Mouse (Mus musculus) forebrain, embryonic 16.5 days (tissue): Measurements from ENCODE around the gene Vmn2r86. TPM values are rescaled to one million over a fixed set of nuclear protein-coding genes. Genes with fewer than 3 reads are reported as not detected.
A peak's percentile ranks its signal among the peaks of the same experiment; 100 is the strongest.
"Not testable (repeated sequence)": the region's sequence is repeated elsewhere in the genome, so short reads cannot be mapped to it uniquely, and the experiment has no call there.

Experiments used
- ATAC-seq: fragments of 200-750 bp; cut with Nextera tagmentation; 2 replicates; pipeline ENCODE4 v1.8.0; 2017; ENCODE audit warnings: mild to moderate bottlenecking, moderate library complexity
- H3K27ac ChIP-seq: fragments of 300-500 bp; sonication (generic); 2 replicates; pipeline ENCODE4 v1.5.1; 2014; ENCODE audit warnings: low read length, control low read depth
- H3K27me3 ChIP-seq: fragments of 300-500 bp; sonication (generic); replicated peaks from 2 replicates; pipeline ENCODE4 v1.6.1; 2014; ENCODE audit warnings: low read length; ENCODE audit not compliant: control insufficient read depth, insufficient read depth
- H3K36me3 ChIP-seq: fragments of 300-500 bp; sonication (generic); 2 replicates; pipeline ENCODE4 v1.6.1; 2014; ENCODE audit not compliant: control insufficient read depth, insufficient read depth
- H3K4me1 ChIP-seq: fragments of 300-500 bp; sonication (generic); replicated peaks from 2 replicates; pipeline ENCODE4 v1.6.1; 2014; ENCODE audit warnings: low read length; ENCODE audit not compliant: control insufficient read depth, insufficient read depth
- H3K4me2 ChIP-seq: fragments of 300-500 bp; sonication (generic); 2 replicates; pipeline ENCODE4 v1.6.1; 2014; ENCODE audit warnings: mild to moderate bottlenecking, low read length, control low read depth
- H3K4me3 ChIP-seq: fragments of 300-500 bp; sonication (generic); replicated peaks from 2 replicates; pipeline ENCODE4 v1.5.1; 2014; ENCODE audit warnings: mild to moderate bottlenecking, low read length, control low read depth
- H3K9ac ChIP-seq: fragments of 300-500 bp; sonication (generic); replicated peaks from 2 replicates; pipeline ENCODE4 v1.6.1; 2014; ENCODE audit warnings: low read depth, low read length, control low read depth
- H3K9me3 ChIP-seq: fragments of 300-500 bp; sonication (generic); 2 replicates; pipeline ENCODE4 v1.6.1; 2016; ENCODE audit warnings: low read length; ENCODE audit not compliant: control insufficient read depth
- WGBS: fragments of 180-500 bp; shearing (Covaris S2); extraction: QIAGEN DNeasy Blood & Tissue Kit; methylation state at CpG from one replicate; pipeline ENCODE4 v1.1.7; 2014; 5-methylcytosine and 5-hydroxymethylcytosine counted together
- polyA plus RNA-seq: library from polyadenylated mRNA; unstranded; fragments of >200 nt; fragmentation: Nextera tagmentation; extraction: Ambion mirVana; gene quantifications from 2 replicates; pipeline ENCODE4 v1.2.1, GENCODE M21; 2015

Vmn2r86 gene
- 0.04 and 0.09 TPM in 2 replicates for polyA plus RNA-seq

DNA sequence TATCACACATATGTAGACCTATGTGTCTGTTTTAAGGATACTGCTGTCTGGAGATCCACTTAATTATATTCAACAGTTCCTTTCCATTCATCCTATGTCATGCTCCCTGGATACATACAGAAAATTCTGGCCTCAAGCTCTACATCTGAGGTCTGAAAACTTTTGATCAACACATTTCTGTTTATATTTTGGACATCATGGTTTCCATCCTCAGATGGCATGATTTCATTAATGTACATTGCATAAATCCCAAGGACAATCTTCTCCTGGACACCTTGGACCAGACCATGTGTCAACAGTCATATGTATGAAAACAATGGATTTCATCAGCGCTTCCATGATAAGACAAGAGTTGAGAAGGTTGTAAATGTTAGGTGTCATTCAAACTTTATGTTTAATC is at the start of gene Vmn2r86:
Gene Vmn2r86 (minus strand): TSS at position 101 of the 400 bp plus-strand sequence.
- H3K4me2 ChIP-seq, H3K4me3 ChIP-seq, ATAC-seq, H3K9ac ChIP-seq, H3K9me3 ChIP-seq, H3K36me3 ChIP-seq, H3K27me3 ChIP-seq, H3K4me1 ChIP-seq, H3K27ac ChIP-seq: not testable (repeated sequence)
- 94% methylated on average over 1 of the region's 1 CpGs for WGBS

DNA sequence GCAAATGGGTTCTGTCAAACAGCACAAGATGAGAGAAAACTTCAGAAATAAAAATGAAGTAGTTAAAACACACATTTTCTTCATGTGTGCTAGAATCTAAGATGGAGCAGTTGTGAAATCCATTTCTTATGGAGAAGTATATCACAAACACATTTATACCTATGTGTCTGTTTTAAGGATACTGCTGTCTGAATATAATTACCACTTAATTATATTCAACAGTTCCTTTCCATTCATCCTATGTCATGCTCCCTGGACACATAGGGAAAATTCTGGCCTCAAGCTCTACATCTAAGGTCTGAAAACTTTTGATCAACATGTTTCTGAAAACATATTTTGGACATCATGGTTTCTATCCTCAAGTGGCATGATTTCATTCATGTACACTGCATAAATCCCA is 41.4 kb upstream of the Vmn2r86 start, which contains the start of gene Vmn2r87:
Gene Vmn2r87 (minus strand): TSS at position 101 of the 400 bp plus-strand sequence.
- no peak for ATAC-seq

DNA sequence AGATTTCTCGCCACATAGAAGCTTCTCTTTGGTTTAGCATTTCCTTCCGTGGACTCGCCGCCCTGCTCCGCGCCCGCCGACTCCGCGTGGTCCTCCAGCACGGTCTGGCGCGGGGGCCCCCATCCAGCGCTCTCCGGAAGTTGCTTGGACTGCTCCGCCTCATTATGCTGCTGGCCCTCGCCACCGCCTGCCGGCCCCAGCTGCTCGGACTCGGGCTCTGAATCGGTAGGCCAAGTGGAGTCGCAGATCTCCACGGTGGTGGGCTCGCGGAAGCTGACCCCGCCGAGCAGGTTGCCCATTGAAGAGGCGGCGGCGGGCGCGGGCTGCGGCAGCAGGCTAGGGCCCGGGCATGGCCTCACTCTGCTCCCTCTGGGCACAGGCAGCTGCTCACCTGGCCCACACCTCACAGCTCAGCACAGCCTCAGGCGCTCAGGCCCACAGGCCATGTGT is 14.5 kb upstream of the Vmn2r86 start:
- H3K4me2 ChIP-seq: peak overlapping the region; percentile 86
- peak overlapping the region; percentile 73 for H3K9ac ChIP-seq
- H3K9me3 ChIP-seq: no peaks in the 10 kb centered on the region
- no peak overlapping the region for H3K27ac ChIP-seq
- no peaks in the 10 kb centered on the region for H3K4me1 ChIP-seq
- H3K4me3 ChIP-seq: peak overlapping the region; percentile 57
- no peaks in the 10 kb centered on the region for H3K36me3 ChIP-seq
- H3K27me3 ChIP-seq: no peaks in the 10 kb centered on the region
- ATAC-seq: peak; percentile 98
- 4% methylated on average over 36 of the region's 36 CpGs for WGBS

More for the DNA sequence above, 41.4 kb upstream of the Vmn2r86 start, which contains the start of gene Vmn2r87:
- Histone ChIP-seq H3K36me3 (no peaks in the 10 kb centered on the region), H3K4me1 (no peaks in the 10 kb centered on the region), H3K27ac (no peak within 1 kb of the TSS), H3K27me3 (no peaks in the 10 kb centered on the region), H3K9ac (no peak within 1 kb of the TSS), H3K9me3 (no peaks in the 10 kb centered on the region), H3K4me2 (no peak within 1 kb of the TSS), H3K4me3 (no peak within 1 kb of the TSS)

DNA sequence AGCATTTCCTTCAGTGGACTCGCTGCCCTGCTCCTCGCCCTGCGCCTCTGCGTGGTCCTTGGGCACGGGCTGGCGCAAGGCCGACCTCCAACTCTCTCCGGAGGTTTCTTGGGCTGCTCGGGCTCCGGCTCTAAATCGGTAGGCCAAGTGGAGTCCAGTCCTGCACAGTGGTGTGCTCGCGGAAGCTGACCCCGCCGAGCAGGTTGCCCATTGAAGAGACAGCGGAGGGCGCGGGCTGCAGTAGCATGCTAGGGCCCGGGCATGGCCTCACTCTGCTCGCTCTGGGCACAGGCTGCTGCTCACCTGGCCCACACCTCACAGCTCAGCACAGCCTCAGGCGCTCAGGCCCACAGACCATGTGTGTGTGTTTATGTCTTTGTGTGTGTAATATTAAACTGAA is 11.1 kb downstream of the Vmn2r86 start:
- H3K9me3 ChIP-seq: no peaks in the 10 kb centered on the region
- whole genome bisulfite sequencing: 95% methylated on average over 21 of the region's 21 CpGs
- no peak for ATAC-seq

DNA sequence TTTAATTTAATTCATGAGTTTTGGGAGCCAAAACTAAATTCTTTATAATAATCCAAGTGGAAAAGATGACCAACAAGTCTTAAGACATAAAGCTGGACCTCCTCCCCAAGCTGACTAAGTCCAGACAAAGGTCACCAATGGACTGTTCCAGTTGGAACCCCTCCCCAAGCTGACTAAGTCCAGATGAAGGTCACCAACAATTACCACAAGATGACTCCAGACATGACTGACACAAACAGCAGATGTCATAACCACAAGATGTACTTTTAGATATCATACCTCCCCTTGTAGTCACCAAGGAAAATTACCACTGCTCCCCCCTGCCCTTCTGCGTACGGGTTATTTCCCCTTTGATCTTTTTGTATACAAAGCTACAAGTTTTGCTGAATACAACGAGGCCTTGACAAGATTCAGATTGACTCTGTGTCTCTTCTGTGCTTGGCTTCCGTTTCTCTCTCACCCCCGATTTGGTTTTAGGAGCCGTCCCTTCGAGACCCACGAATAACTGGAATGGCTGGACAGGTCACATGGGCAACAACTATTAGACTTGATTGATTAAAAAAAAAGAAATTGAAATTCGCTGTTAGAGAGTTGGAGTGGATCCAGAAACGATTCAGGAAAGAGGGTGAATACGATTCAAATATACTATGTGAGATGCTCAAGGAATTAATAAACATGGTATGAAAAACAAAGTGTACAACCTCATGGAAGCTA is 21.5 kb downstream of the Vmn2r86 start:
- WGBS: 85% methylated on average over 11 of the region's 11 CpGs
- not testable (repeated sequence) for H3K27ac ChIP-seq, H3K36me3 ChIP-seq, H3K4me1 ChIP-seq, H3K4me2 ChIP-seq, ATAC-seq, H3K9me3 ChIP-seq, H3K27me3 ChIP-seq, H3K4me3 ChIP-seq, H3K9ac ChIP-seq

More for the DNA sequence above, 11.1 kb downstream of the Vmn2r86 start:
- Histone ChIP-seq H3K4me3 (no peak overlapping the region), H3K4me2 (no peak overlapping the region), H3K4me1 (no peaks in the 10 kb centered on the region), H3K27ac (no peak overlapping the region), H3K9ac (no peak overlapping the region), H3K36me3 (no peaks in the 10 kb centered on the region), H3K27me3 (no peaks in the 10 kb centered on the region)

DNA sequence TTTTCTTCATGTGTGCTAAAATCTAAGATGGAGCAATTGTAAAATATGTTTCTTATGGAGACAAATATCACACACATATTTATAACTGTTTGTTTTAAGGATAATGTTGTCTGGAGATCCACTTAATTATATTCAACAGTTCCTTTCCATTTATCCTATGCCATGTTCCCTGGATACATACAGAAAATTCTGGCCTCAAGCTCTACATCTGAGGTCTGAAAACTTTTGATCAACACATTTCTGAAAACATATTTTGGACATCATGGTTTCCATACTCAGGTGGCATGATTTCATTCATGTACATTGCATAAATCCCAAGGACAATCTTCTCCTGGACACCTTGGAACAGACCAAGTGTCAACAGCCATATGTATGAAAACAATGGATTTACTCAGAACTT is 26.2 kb downstream of the Vmn2r86 start, which contains the start of gene Vmn2r85:
Gene Vmn2r85 (minus strand): TSS at position 101 of the 400 bp plus-strand sequence.
- H3K36me3 ChIP-seq, H3K27me3 ChIP-seq, ATAC-seq, H3K4me2 ChIP-seq, H3K9ac ChIP-seq, H3K9me3 ChIP-seq, H3K4me1 ChIP-seq, H3K27ac ChIP-seq, H3K4me3 ChIP-seq: not testable (repeated sequence)

DNA sequence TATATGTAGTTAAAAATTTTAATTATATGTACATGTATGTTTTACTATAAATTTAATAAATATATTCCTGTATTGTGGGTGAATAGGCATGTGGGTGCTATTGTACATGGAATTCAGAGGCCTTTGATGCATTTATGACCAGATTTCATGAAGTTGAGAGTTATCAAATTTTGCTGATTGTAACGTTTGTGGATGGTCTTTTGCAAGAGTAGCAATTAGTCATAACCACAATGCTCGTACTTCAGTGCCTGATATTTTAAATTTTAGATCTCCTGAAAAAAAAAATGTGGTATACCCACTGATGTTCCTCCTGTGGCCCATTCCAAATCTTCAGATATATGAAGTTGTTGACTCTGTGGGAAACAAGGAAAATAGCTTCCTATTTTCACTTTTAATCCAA is 33.5 kb downstream of the Vmn2r86 start:
- H3K27me3 ChIP-seq, ATAC-seq: not testable (repeated sequence)
- 72% methylated on average over 2 of the region's 2 CpGs for WGBS

DNA sequence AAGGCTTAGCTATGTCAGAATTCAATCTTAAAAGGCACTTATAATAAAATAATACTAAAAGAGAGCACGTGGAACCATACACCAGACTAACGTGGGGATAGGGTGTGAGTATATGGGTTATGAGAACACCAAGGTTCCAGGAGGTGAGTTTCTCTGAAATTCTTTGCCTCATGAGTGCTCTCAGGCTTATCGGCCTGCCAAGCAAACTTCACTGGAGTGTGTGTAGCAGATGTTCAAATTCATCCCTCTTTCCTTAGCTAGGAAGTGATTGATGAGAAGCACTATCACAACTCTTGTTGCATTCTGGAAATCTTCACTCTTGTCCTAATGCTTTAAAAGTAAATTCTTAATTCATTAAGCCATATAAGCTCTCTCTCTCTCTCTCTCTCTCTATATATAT is 35.4 kb downstream of the Vmn2r86 start:
- 62% methylated on average over 3 of the region's 3 CpGs for WGBS
- no peaks in the 10 kb centered on the region for H3K36me3 ChIP-seq

More for the DNA sequence above, 33.5 kb downstream of the Vmn2r86 start:
- not testable (repeated sequence) for H3K4me1 ChIP-seq, H3K4me2 ChIP-seq, H3K9me3 ChIP-seq, H3K4me3 ChIP-seq, H3K27ac ChIP-seq, H3K36me3 ChIP-seq, H3K9ac ChIP-seq

DNA sequence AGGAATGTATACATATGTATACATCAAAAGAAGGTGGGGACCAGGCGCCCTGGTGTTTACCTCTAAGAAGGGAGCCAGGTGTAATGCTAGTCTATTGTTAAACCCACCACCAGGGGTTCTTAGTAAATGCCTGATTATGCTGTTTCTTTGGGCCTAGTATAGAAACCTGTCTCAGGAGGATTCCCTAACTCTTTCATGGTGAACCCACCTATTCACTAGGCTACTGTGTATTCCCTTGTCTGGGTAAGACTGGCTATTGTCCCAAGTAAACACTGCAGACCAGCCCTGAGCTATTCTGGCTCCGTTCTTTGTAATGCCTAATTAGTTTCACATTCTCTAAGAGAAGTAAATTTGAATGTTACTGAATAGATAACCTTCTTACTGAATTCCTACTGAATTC is 35.9 kb downstream of the Vmn2r86 start:
- H3K27me3 ChIP-seq, H3K9me3 ChIP-seq, H3K9ac ChIP-seq, H3K36me3 ChIP-seq, H3K4me2 ChIP-seq, H3K27ac ChIP-seq, H3K4me3 ChIP-seq, H3K4me1 ChIP-seq, ATAC-seq: not testable (repeated sequence)
- 35% methylated on average over 2 of the region's 2 CpGs for WGBS

More for the DNA sequence above, 35.4 kb downstream of the Vmn2r86 start:
- Histone ChIP-seq H3K9me3 (no peaks in the 10 kb centered on the region), H3K27ac (no peak overlapping the region), H3K27me3 (no peaks in the 10 kb centered on the region), H3K4me2 (no peak overlapping the region), H3K4me1 (no peaks in the 10 kb centered on the region), H3K9ac (no peak overlapping the region), H3K4me3 (no peak overlapping the region)
- ATAC-seq: no peak
